Mouse (Mus musculus) testis, adult 2 months (tissue): Measurements from ENCODE around the gene Rplp0.

Source experiments
- CTCF ChIP-seq: fragments of 200-500 bp; IDR thresholded peaks from 2 replicates; pipeline ENCODE4 v1.5.1; 2012; ENCODE audit warnings: low read depth, mild to moderate bottlenecking, inconsistent platforms, low read length, moderate library complexity; ENCODE audit not compliant: control insufficient read depth, insufficient read depth, insufficient replicate concordance
- POLR2A ChIP-seq: fragments of 200-500 bp; IDR thresholded peaks from 2 replicates; pipeline ENCODE4 v1.6.1; 2012; ENCODE audit warnings: low read depth, mild to moderate bottlenecking, inconsistent platforms, low read length, moderate library complexity; ENCODE audit not compliant: control insufficient read depth

DNA sequence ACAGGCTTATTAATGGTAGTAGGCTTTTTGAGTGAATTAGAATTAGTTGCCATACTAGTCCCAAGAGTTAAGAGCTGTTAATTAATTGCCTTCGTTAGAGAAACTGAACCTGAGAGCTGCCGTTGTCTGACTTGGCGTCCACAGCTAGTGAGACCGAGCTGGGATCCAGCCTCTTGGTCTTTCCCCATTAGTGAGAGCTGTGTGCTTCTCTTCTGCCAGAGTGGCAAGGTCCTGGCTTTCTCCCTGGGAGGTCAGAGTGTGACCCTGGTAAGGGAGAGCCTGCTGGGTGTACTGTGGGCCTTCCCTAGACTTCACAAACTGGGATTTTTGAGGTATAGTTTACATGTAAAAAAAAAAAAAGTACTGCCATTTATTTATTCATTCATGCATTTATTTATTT is 10.5 kb downstream of the Rplp0 start:
- TF ChIP-seq CTCF = no peak
- no peak for TF ChIP-seq POLR2A
